24 mouse cellular contexts compared by ENCODE assay signal in the genomic region with DNA sequence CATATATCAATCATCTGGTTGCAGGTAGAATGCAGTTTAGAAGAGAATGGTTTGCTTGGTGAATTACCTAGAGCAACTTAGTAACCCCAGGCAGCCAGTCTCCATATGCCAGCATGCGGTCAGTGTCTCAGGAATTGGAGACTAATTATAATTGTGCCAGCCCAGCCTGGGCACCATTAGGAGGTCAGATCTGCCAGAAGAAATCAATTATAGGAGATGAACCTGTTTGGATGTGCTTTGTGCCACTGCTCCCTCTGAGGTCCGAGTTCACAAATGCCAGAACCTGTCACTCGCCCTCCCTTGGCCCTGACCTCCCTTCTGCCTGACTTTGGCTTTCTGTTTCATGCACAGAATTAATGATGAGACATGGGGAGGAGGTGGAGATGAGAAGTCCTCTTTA.
DNase-seq lines count a peak whose midpoint lies in the region; ATAC-seq and TF ChIP-seq lines count a peak whose summit lies in the region.
"Had no signal": no experiment of that assay in that cellular context is flagged by ENCODE, and none has a peak within 500 bp of the region (broad histone marks: within the 10 kb centered on the region; RNA-seq: fewer than 3 reads in every experiment).

No protein-coding gene starts in this region.

- ATAC-seq in cerebellum, adult (ENCODE audit: insufficient number of reproducible peaks, low FRiP score, low TSS enrichment), result no peak
- ATAC-seq in hindbrain, postnatal 0 days, result peak; percentile 43; the same call in 1 of the 2 replicates
- no peak for ATAC-seq in hindbrain, embryonic 13.5 days (ENCODE audit: low FRiP score)
- ATAC-seq: activated CD4-positive, CD25-positive, alpha-beta regulatory T cell, adult 4 months; CD4-positive, CD25-positive, alpha-beta regulatory T cell, adult 4 months; forebrain, embryonic 13.5 days; forebrain, embryonic 16.5 days; intestine, postnatal 0 days had no signal

- H3K4me1 ChIP-seq in hindbrain, postnatal 0 days (ENCODE audit: insufficient read depth, low read length), result no peaks in the 10 kb centered on the region
- H3K4me1 ChIP-seq in hindbrain, embryonic 13.5 days (replicated peaks), result no peaks in the 10 kb centered on the region
- no peaks in the 10 kb centered on the region for H3K4me1 ChIP-seq in lung, adult 2 months (ENCODE audit: control insufficient read depth, insufficient read depth, low read length)
- H3K4me1 ChIP-seq: forebrain, embryonic 10.5 days; forebrain, embryonic 13.5 days; heart, embryonic 12.5 days; heart, embryonic 15.5 days; hindbrain, embryonic 12.5 days had no signal

- H3K27me3 ChIP-seq in hindbrain, postnatal 0 days (ENCODE audit: insufficient read depth, low read length), result no peaks in the 10 kb centered on the region
- H3K27me3 ChIP-seq in hindbrain, embryonic 13.5 days, result no peaks in the 10 kb centered on the region
- H3K27me3 ChIP-seq: forebrain, embryonic 13.5 days; heart, embryonic 12.5 days; heart, embryonic 15.5 days had no signal

- H3K36me3 ChIP-seq in hindbrain, postnatal 0 days (ENCODE audit: insufficient read depth, low read length), result no peaks in the 10 kb centered on the region
- no peaks in the 10 kb centered on the region for H3K36me3 ChIP-seq in hindbrain, embryonic 13.5 days
- H3K36me3 ChIP-seq: forebrain, embryonic 10.5 days; heart, embryonic 12.5 days; heart, embryonic 15.5 days; hindbrain, embryonic 12.5 days had no signal

- no peak for TF ChIP-seq CTCF in hindbrain, postnatal 0 days (IDR thresholded peaks at IDR 0.05; ENCODE audit: low read depth)
- no peak for TF ChIP-seq CTCF in lung, adult 2 months (IDR thresholded peaks at IDR 0.05; ENCODE audit: insufficient read depth, low read length)

- H3K27ac ChIP-seq in hindbrain, postnatal 0 days, result no peak overlapping the region
- H3K27ac ChIP-seq in hindbrain, embryonic 13.5 days, result no peak overlapping the region
- H3K27ac ChIP-seq: forebrain, embryonic 10.5 days; forebrain, embryonic 13.5 days; heart, embryonic 15.5 days; hindbrain, embryonic 12.5 days had no signal

- 63% methylated on average over 3 of the region's 3 CpGs for whole genome bisulfite sequencing in hindbrain, postnatal 0 days
- WGBS in hindbrain, embryonic 13.5 days, result 90% methylated on average over 3 of the region's 3 CpGs
- 67% methylated on average over 3 of the region's 3 CpGs for WGBS in lung, adult 2 months

- H3K9me3 ChIP-seq in hindbrain, postnatal 0 days (ENCODE audit: low read length), result no peaks in the 10 kb centered on the region
- no peaks in the 10 kb centered on the region for H3K9me3 ChIP-seq in hindbrain, embryonic 13.5 days
- H3K9me3 ChIP-seq: forebrain, embryonic 10.5 days; forebrain, embryonic 13.5 days; heart, embryonic 12.5 days; heart, embryonic 15.5 days; hindbrain, embryonic 12.5 days had no signal

- no peak overlapping the region for H3K4me3 ChIP-seq in hindbrain, postnatal 0 days (ENCODE audit: low read length)
- H3K4me3 ChIP-seq in hindbrain, embryonic 13.5 days, result no peak overlapping the region
- H3K4me3 ChIP-seq in lung, adult 2 months (replicated peaks; ENCODE audit: extremely low read depth, low read depth, low read length), result no peak overlapping the region
- H3K4me3 ChIP-seq: forebrain, embryonic 10.5 days; forebrain, embryonic 13.5 days; heart, embryonic 12.5 days; heart, embryonic 15.5 days; hindbrain, embryonic 12.5 days had no signal

- no peak overlapping the region for H3K9ac ChIP-seq in hindbrain, postnatal 0 days (replicated peaks; ENCODE audit: low read length)
- no peak overlapping the region for H3K9ac ChIP-seq in hindbrain, embryonic 13.5 days
- H3K9ac ChIP-seq: forebrain, embryonic 13.5 days; heart, embryonic 12.5 days; heart, embryonic 15.5 days; hindbrain, embryonic 12.5 days had no signal

- no peak for TF ChIP-seq POLR2A in lung, adult 2 months (IDR thresholded peaks at IDR 0.05; ENCODE audit: borderline replicate concordance, extremely low read depth, low read depth, low read length)

- DNase-seq in cerebellum, postnatal 25 days, result peak; percentile 4 to 7
- peak; percentile 33 for DNase-seq in hindbrain, postnatal 0 days (ENCODE audit: low spot score)
- DNase-seq in retina, embryonic 14.5 days (ENCODE audit: low spot score), result peak; percentile 1
- no peak for DNase-seq in retina, postnatal 1 day
- no peak for DNase-seq in lung, adult 2 months
- DNase-seq: adrenal gland, adult 8-10 months; adrenal gland, postnatal 25 days; cerebellum, adult 11 months; gastrocnemius, postnatal 10 days; gastrocnemius, postnatal 36 days; heart, postnatal 10 days; heart, postnatal 4 days; kidney, adult 2 months had no signal

- no peak overlapping the region for H3K4me2 ChIP-seq in hindbrain, postnatal 0 days (ENCODE audit: low read depth, low read length)
- H3K4me2 ChIP-seq in hindbrain, embryonic 13.5 days, result no peak overlapping the region
- H3K4me2 ChIP-seq: forebrain, embryonic 13.5 days; heart, embryonic 12.5 days; heart, embryonic 15.5 days; hindbrain, embryonic 12.5 days had no signal

Comparison
In these comparisons a context has a peak if more than half of its experiments do, and no peak if none do; other contexts are left out.
1. DNase-seq: peak in cerebellum, postnatal 25 days (2 of 2), hindbrain, postnatal 0 days (single experiment) and retina, embryonic 14.5 days (single experiment); none in retina, postnatal 1 day (single experiment) and lung, adult 2 months (single experiment).